Mouse (Mus musculus): ENCODE data around the gene Gfi1. TPM values are rescaled to one million over a fixed set of nuclear protein-coding genes. Genes with fewer than 3 reads are reported as not detected.

Gene Gfi1
- polyA plus RNA-seq, 1 experiment from 2014 or later: 0.09 TPM

- WGBS: 77% methylated on average over 2 of the region's 2 CpGs
- ATAC-seq (ENCODE audit: insufficient number of reproducible peaks, insufficient read depth, low FRiP score, low read depth): no peak
- H3K4me2 ChIP-seq (ENCODE audit: low read length): no peak overlapping the region
These were observed 30.2 kb upstream of the Gfi1 start for GRCm38 (mm10) chr5:107756072-107756471.

GRCm38 (mm10) chr5:107754740-107755139, 28.9 kb upstream of the Gfi1 start:
- 92% methylated on average over 1 of the region's 1 CpGs for WGBS
- H3K4me1 ChIP-seq (ENCODE audit: control insufficient read depth in 2 of 2, insufficient read depth in 2 of 2, low read length in 2 of 2): peaks cover 4 to 9% of the 10 kb centered on the region in 2 experiments
- H3K9ac ChIP-seq (ENCODE audit: low read length): no peak overlapping the region
- H3K36me3 ChIP-seq (ENCODE audit: control insufficient read depth, insufficient read depth, low read length): peaks cover 30% of the 10 kb centered on the region
- no peaks in the 10 kb centered on the region for H3K27me3 ChIP-seq (ENCODE audit: control insufficient read depth, insufficient read depth, low read length)
- no peak overlapping the region for H3K4me2 ChIP-seq (ENCODE audit: low read length)
- no peaks in the 10 kb centered on the region for H3K9me3 ChIP-seq (ENCODE audit: control insufficient read depth, low read length)
- H3K4me3 ChIP-seq (ENCODE audit: control insufficient read depth in 1 of 2, insufficient read depth in 1 of 2, low read depth in 1 of 2, low read length in 2 of 2): no peak overlapping the region
- no peak overlapping the region for H3K27ac ChIP-seq (replicated peaks in 1 of 2; ENCODE audit: control insufficient read depth in 1 of 2, insufficient read depth in 1 of 2, low read depth in 2 of 2, low read length in 2 of 2)
- ATAC-seq (ENCODE audit: insufficient number of reproducible peaks, insufficient read depth, low FRiP score, low read depth): no peak

More at GRCm38 (mm10) chr5:107756072-107756471, 30.2 kb upstream of the Gfi1 start:
- H3K27ac ChIP-seq (replicated peaks in 1 of 2; ENCODE audit: control insufficient read depth in 1 of 2, insufficient read depth in 1 of 2, low read depth in 2 of 2, low read length in 2 of 2): no peak overlapping the region
- H3K9ac ChIP-seq (ENCODE audit: low read length): no peak overlapping the region
- no peaks in the 10 kb centered on the region for H3K9me3 ChIP-seq (ENCODE audit: control insufficient read depth, low read length)
- H3K4me1 ChIP-seq (ENCODE audit: control insufficient read depth in 2 of 2, insufficient read depth in 2 of 2, low read length in 2 of 2): peaks cover 4 to 9% of the 10 kb centered on the region in 2 experiments
- no peaks in the 10 kb centered on the region for H3K27me3 ChIP-seq (ENCODE audit: control insufficient read depth, insufficient read depth, low read length)
- H3K36me3 ChIP-seq (ENCODE audit: control insufficient read depth, insufficient read depth, low read length): peaks cover 25% of the 10 kb centered on the region
- no peak overlapping the region for H3K4me3 ChIP-seq (ENCODE audit: control insufficient read depth in 1 of 2, insufficient read depth in 1 of 2, low read depth in 1 of 2, low read length in 2 of 2)

GRCm38 (mm10) chr5:107753656-107754055, 27.8 kb upstream of the Gfi1 start:
- no peak for ATAC-seq (ENCODE audit: insufficient number of reproducible peaks, insufficient read depth, low FRiP score, low read depth)
- no peaks in the 10 kb centered on the region for H3K27me3 ChIP-seq (ENCODE audit: control insufficient read depth, insufficient read depth, low read length)
- H3K9ac ChIP-seq (ENCODE audit: low read length): no peak overlapping the region
- H3K9me3 ChIP-seq (ENCODE audit: control insufficient read depth, low read length): no peaks in the 10 kb centered on the region
- 94% methylated on average over 7 of the region's 7 CpGs for WGBS
- no peak overlapping the region for H3K4me3 ChIP-seq (ENCODE audit: control insufficient read depth in 1 of 2, insufficient read depth in 1 of 2, low read depth in 1 of 2, low read length in 2 of 2)
- no peak overlapping the region for H3K4me2 ChIP-seq (ENCODE audit: low read length)
- 0 out of 4 replicates have a peak, but pooled peaks cover 0 to 3% of the 10 kb centered on the region in 2 experiments for H3K4me1 ChIP-seq (ENCODE audit: control insufficient read depth in 2 of 2, insufficient read depth in 2 of 2, low read length in 2 of 2)
- no peak overlapping the region for H3K27ac ChIP-seq (replicated peaks in 1 of 2; ENCODE audit: control insufficient read depth in 1 of 2, insufficient read depth in 1 of 2, low read depth in 2 of 2, low read length in 2 of 2)
- peaks cover 30% of the 10 kb centered on the region for H3K36me3 ChIP-seq (ENCODE audit: control insufficient read depth, insufficient read depth, low read length)

- H3K4me2 ChIP-seq (ENCODE audit: low read length): no peak overlapping the region
- no peaks in the 10 kb centered on the region for H3K27me3 ChIP-seq (ENCODE audit: control insufficient read depth, insufficient read depth, low read length)
- H3K36me3 ChIP-seq (ENCODE audit: control insufficient read depth, insufficient read depth, low read length): peaks cover 48% of the 10 kb centered on the region
- no peak overlapping the region for H3K27ac ChIP-seq (replicated peaks in 1 of 2; ENCODE audit: control insufficient read depth in 1 of 2, insufficient read depth in 1 of 2, low read depth in 2 of 2, low read length in 2 of 2)
- ATAC-seq (ENCODE audit: insufficient number of reproducible peaks, insufficient read depth, low FRiP score, low read depth): no peak
- 50% methylated on average over 9 of the region's 9 CpGs for WGBS
- H3K9ac ChIP-seq (ENCODE audit: low read length): no peak overlapping the region
- H3K4me3 ChIP-seq (ENCODE audit: control insufficient read depth in 1 of 2, insufficient read depth in 1 of 2, low read depth in 1 of 2, low read length in 2 of 2): no peak overlapping the region
- H3K9me3 ChIP-seq (ENCODE audit: control insufficient read depth, low read length): no peaks in the 10 kb centered on the region
- no peaks in the 10 kb centered on the region for H3K4me1 ChIP-seq (ENCODE audit: control insufficient read depth in 2 of 2, insufficient read depth in 2 of 2, low read length in 2 of 2)
These were observed 23.5 kb upstream of the Gfi1 start for GRCm38 (mm10) chr5:107749229-107749916.

- ATAC-seq (ENCODE audit: insufficient number of reproducible peaks, insufficient read depth, low FRiP score, low read depth): no peak
- H3K4me2 ChIP-seq (ENCODE audit: low read length): no peak overlapping the region
- no peak overlapping the region for H3K4me3 ChIP-seq (ENCODE audit: control insufficient read depth in 1 of 2, insufficient read depth in 1 of 2, low read depth in 1 of 2, low read length in 2 of 2)
- no peak overlapping the region for H3K27ac ChIP-seq (replicated peaks in 1 of 2; ENCODE audit: control insufficient read depth in 1 of 2, insufficient read depth in 1 of 2, low read depth in 2 of 2, low read length in 2 of 2)
- no peak overlapping the region for H3K9ac ChIP-seq (ENCODE audit: low read length)
- no peaks in the 10 kb centered on the region for H3K4me1 ChIP-seq (ENCODE audit: control insufficient read depth in 2 of 2, insufficient read depth in 2 of 2, low read length in 2 of 2)
- peaks cover 10% of the 10 kb centered on the region; the same call in 1 of the 2 replicates for H3K36me3 ChIP-seq (ENCODE audit: control insufficient read depth, insufficient read depth, low read length)
- no peaks in the 10 kb centered on the region for H3K9me3 ChIP-seq (ENCODE audit: control insufficient read depth, low read length)
- 93% methylated on average over 5 of the region's 5 CpGs for WGBS
- no peaks in the 10 kb centered on the region for H3K27me3 ChIP-seq (ENCODE audit: control insufficient read depth, insufficient read depth, low read length)
These were observed 13.2 kb upstream of the Gfi1 start for GRCm38 (mm10) chr5:107739023-107739422.

GRCm38 (mm10) chr5:107738296-107738695, 12.5 kb upstream of the Gfi1 start:
- H3K9me3 ChIP-seq (ENCODE audit: control insufficient read depth, low read length): no peaks in the 10 kb centered on the region
- 84% methylated on average over 3 of the region's 3 CpGs for WGBS
- H3K4me3 ChIP-seq (ENCODE audit: control insufficient read depth in 1 of 2, insufficient read depth in 1 of 2, low read depth in 1 of 2, low read length in 2 of 2): no peak overlapping the region
- no peak overlapping the region for H3K9ac ChIP-seq (ENCODE audit: low read length)
- no peak for ATAC-seq (ENCODE audit: insufficient number of reproducible peaks, insufficient read depth, low FRiP score, low read depth)
- no peak overlapping the region for H3K27ac ChIP-seq (replicated peaks in 1 of 2; ENCODE audit: control insufficient read depth in 1 of 2, insufficient read depth in 1 of 2, low read depth in 2 of 2, low read length in 2 of 2)
- H3K4me2 ChIP-seq (ENCODE audit: low read length): no peak overlapping the region
- H3K36me3 ChIP-seq (ENCODE audit: control insufficient read depth, insufficient read depth, low read length): peaks cover 10% of the 10 kb centered on the region; the same call in 1 of the 2 replicates
- no peaks in the 10 kb centered on the region for H3K4me1 ChIP-seq (ENCODE audit: control insufficient read depth in 2 of 2, insufficient read depth in 2 of 2, low read length in 2 of 2)
- no peaks in the 10 kb centered on the region for H3K27me3 ChIP-seq (ENCODE audit: control insufficient read depth, insufficient read depth, low read length)

- H3K27me3 ChIP-seq (ENCODE audit: control insufficient read depth, insufficient read depth, low read length): peaks cover 10% of the 10 kb centered on the region
- H3K9me3 ChIP-seq (ENCODE audit: control insufficient read depth, low read length): no peaks in the 10 kb centered on the region
- no peaks in the 10 kb centered on the region for H3K4me1 ChIP-seq (ENCODE audit: control insufficient read depth in 2 of 2, insufficient read depth in 2 of 2, low read length in 2 of 2)
- no peaks in the 10 kb centered on the region for H3K36me3 ChIP-seq (ENCODE audit: control insufficient read depth, insufficient read depth, low read length)
- no peak overlapping the region for H3K4me3 ChIP-seq (ENCODE audit: control insufficient read depth in 1 of 2, insufficient read depth in 1 of 2, low read depth in 1 of 2, low read length in 2 of 2)
- 71% methylated on average over 5 of the region's 5 CpGs for WGBS
- no peak overlapping the region for H3K4me2 ChIP-seq (ENCODE audit: low read length)
- ATAC-seq (ENCODE audit: insufficient number of reproducible peaks, insufficient read depth, low FRiP score, low read depth): no peak
- H3K27ac ChIP-seq (replicated peaks in 1 of 2; ENCODE audit: control insufficient read depth in 1 of 2, insufficient read depth in 1 of 2, low read depth in 2 of 2, low read length in 2 of 2): no peak overlapping the region
- H3K9ac ChIP-seq (ENCODE audit: low read length): no peak overlapping the region
These were observed 10.3 kb upstream of the Gfi1 start for GRCm38 (mm10) chr5:107736171-107736570.

- Histone ChIP-seq H3K4me2 (ENCODE audit: low read length) (no peak overlapping the region), H3K36me3 (ENCODE audit: control insufficient read depth, insufficient read depth, low read length) (no peaks in the 10 kb centered on the region), H3K4me3 (ENCODE audit: control insufficient read depth in 1 of 2, insufficient read depth in 1 of 2, low read depth in 1 of 2, low read length in 2 of 2) (no peak overlapping the region), H3K27ac (replicated peaks in 1 of 2; ENCODE audit: control insufficient read depth in 1 of 2, insufficient read depth in 1 of 2, low read depth in 2 of 2, low read length in 2 of 2) (no peak overlapping the region), H3K9ac (ENCODE audit: low read length) (no peak overlapping the region), H3K4me1 (ENCODE audit: control insufficient read depth in 2 of 2, insufficient read depth in 2 of 2, low read length in 2 of 2) (peaks cover 0 to under 1% of the 10 kb centered on the region in 2 experiments; a peak in 2 of 4 replicates), H3K27me3 (ENCODE audit: control insufficient read depth, insufficient read depth, low read length) (peaks cover 46% of the 10 kb centered on the region), H3K9me3 (ENCODE audit: control insufficient read depth, low read length) (no peaks in the 10 kb centered on the region)
- WGBS: 33% methylated on average over 2 of the region's 2 CpGs
- ATAC-seq (ENCODE audit: insufficient number of reproducible peaks, insufficient read depth, low FRiP score, low read depth): no peak
These were observed 6.0 kb upstream of the Gfi1 start for GRCm38 (mm10) chr5:107731844-107732243.
